Comparison of ENCODE assay signal across 9 mouse cellular contexts in the genomic region with DNA sequence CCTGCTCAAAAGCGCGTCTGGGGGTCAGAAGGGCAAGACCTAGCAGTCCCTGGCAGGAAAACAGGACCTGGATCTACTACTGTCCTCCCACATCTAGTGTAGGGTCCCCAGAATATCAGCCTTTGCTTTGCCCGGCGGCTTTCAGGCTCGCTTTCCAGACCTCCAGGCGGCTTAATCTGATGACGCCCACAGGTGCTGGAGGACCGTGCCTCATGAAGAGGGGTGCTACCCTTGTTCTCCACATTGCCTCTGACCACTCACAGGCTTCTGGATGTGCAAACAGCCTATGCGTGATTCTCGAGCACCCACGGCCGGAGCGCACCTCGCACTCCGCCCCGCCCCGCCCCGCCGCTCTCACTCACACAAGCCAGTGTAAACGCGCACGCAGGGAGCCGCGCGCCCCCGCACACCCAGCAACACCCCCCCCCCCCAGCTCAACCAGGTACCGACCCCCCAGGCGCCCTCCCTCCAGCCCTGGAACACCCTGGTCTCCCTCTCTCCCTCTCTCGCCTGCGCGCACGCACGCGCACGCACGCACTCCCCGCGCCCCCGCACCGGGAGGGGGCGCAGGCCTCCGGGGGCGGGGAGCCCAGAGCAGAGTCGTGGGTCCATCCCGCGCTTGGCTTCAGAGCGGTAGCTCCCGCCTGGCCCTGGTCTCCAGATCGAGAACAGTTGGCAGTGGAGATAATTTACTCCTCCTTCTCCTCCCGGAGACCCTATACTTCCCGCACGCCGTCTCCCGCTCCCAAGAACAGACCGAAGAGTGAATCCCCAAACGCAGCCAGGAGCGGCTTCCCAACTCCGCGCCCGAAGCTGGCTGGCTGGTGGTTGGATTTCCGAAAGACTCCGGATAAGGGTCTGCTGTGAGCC. TPM values are rescaled to one million over a fixed set of nuclear protein-coding genes. Genes with fewer than 3 reads are reported as not detected.
DNase-seq lines count a peak whose midpoint lies in the region; ATAC-seq and TF ChIP-seq lines count a peak whose summit lies in the region.
"Had no signal": no experiment of that assay in that cellular context is flagged by ENCODE, and none has a peak within 500 bp of the region (broad histone marks: within the 10 kb centered on the region; RNA-seq: fewer than 3 reads in every experiment).

No protein-coding gene starts in this region.

- H3K9ac ChIP-seq in limb, embryonic 12.5 days (replicated peaks): peak overlapping the region; percentile 63

- peaks cover 46% of the 10 kb centered on the region for H3K4me1 ChIP-seq in limb, embryonic 12.5 days (replicated peaks)

- intact Hi-C loops in gastrocnemius, adult 2 months (cut with DNase I): no loop called here

- H3K4me2 ChIP-seq in limb, embryonic 12.5 days: peak overlapping the region; percentile 99

- TF ChIP-seq CTCF in gastrocnemius, adult 2 months (IDR thresholded peaks at IDR 0.05): no peak

- H3K27me3 ChIP-seq in limb, embryonic 12.5 days: peaks cover 70% of the 10 kb centered on the region

- peak overlapping the region; percentile 47 for H3K4me3 ChIP-seq in gastrocnemius, adult 2 months
- H3K4me3 ChIP-seq in limb, embryonic 12.5 days (replicated peaks): peak overlapping the region; percentile 58
- H3K4me3 ChIP-seq: erythroblast, embryonic 14.5 days had no signal

- no peak for ATAC-seq in limb, embryonic 12.5 days (ENCODE audit: insufficient number of reproducible peaks, insufficient read depth, low FRiP score, low TSS enrichment, low read depth)

- H3K9me3 ChIP-seq in limb, embryonic 12.5 days: no peaks in the 10 kb centered on the region

- WGBS in limb, embryonic 12.5 days: under 1% methylated on average over 44 of the region's 62 CpGs

- H3K36me3 ChIP-seq in limb, embryonic 12.5 days: no peaks in the 10 kb centered on the region

- no peak for DNase-seq in gastrocnemius, adult 2 months
- DNase-seq in gastrocnemius, postnatal 10 days: no peak
- peak; percentile 20 for DNase-seq in Muller cell, postnatal 12 days (ENCODE audit: inconsistent ontology term)
- DNase-seq in frontal cortex, postnatal 36 days (ENCODE audit: low spot score in 2 of 2): peak; percentile 50 to 54
- peak; percentile 54 to 63 for DNase-seq in right cerebral cortex, adult 2 months (ENCODE audit: low spot score in 2 of 2)
- DNase-seq in adipocyte (ENCODE audit: low spot score): no peak
- DNase-seq in ovary, postnatal 36 days (ENCODE audit: low spot score): no peak

- H3K27ac ChIP-seq in gastrocnemius, adult 2 months: no peak overlapping the region
- no peak overlapping the region for H3K27ac ChIP-seq in limb, embryonic 12.5 days

RNA-seq across cellular contexts. Expression of a gene that starts 0.7 kb away (rescaled TPM):
- total RNA-seq in gastrocnemius, adult 2 months (2021): not detected
- total RNA-seq in gastrocnemius, postnatal 10 days (2021): under 1 TPM; 0.07 to 0.14 TPM
- 1.7 and 2.0 TPM in 2 replicates for polyA plus RNA-seq in limb, embryonic 12.5 days (2016; fragmentation: Nextera tagmentation; extraction: Ambion mirVana)
- polyA plus RNA-seq: erythroblast, embryonic 14.5 days had no signal

Comparison
In these comparisons a context has a peak if more than half of its experiments do, and no peak if none do; other contexts are left out.
1. DNase-seq: peak in Muller cell, postnatal 12 days (single experiment), frontal cortex, postnatal 36 days (2 of 2) and right cerebral cortex, adult 2 months (2 of 2); none in gastrocnemius, adult 2 months (single experiment), gastrocnemius, postnatal 10 days (single experiment), adipocyte (single experiment) and ovary, postnatal 36 days (single experiment).